Mouse (Mus musculus) G1E (cell line): ENCODE measurements around the gene Noxo1.

Experiments used
- CTCF ChIP-seq: IDR thresholded peaks from 2 replicates; pipeline ENCODE4 v1.5.1; 2012; ENCODE audit warnings: low read depth, low read length, inconsistent platforms, mixed read lengths
- GATA1 ChIP-seq: IDR thresholded peaks from 2 replicates; pipeline ENCODE4 v1.6.1; 2012; ENCODE audit warnings: borderline replicate concordance, low read length, inconsistent platforms, mixed read lengths
- GATA2 ChIP-seq: IDR thresholded peaks from 2 replicates; pipeline ENCODE4 v1.6.1; 2012; ENCODE audit warnings: low read depth, low read length, inconsistent platforms, borderline replicate concordance
- POLR2AphosphoS5 ChIP-seq: IDR thresholded peaks from 2 replicates; pipeline ENCODE4 v1.6.1; 2012; ENCODE audit warnings: low read depth, low read length, inconsistent platforms; ENCODE audit not compliant: insufficient replicate concordance
- TAL1 ChIP-seq: conservative IDR thresholded peaks from 2 replicates; pipeline ENCODE4 v1.6.1; 2012; ENCODE audit warnings: low read depth, low read length, inconsistent platforms, mixed read lengths

GRCm38 (mm10) chr17:24727618-24728017, 31.6 kb downstream of the Noxo1 start, which contains the start of gene Rpl3l:
- TF ChIP-seq TAL1 = no peak
- no peak for TF ChIP-seq CTCF
- no peak for TF ChIP-seq POLR2AphosphoS5
- TF ChIP-seq GATA2 = no peak
- TF ChIP-seq GATA1 = no peak
